Mouse (Mus musculus) gonadal fat pad, adult 2 months (tissue): Measurements from ENCODE around the gene Layn. TPM values are rescaled to one million over a fixed set of nuclear protein-coding genes. Genes with fewer than 3 reads are reported as not detected.

Source experiments
- DNase-seq: peaks from one replicate; pipeline ENCODE4 v3.0.0-alpha.2; 2012; ENCODE audit warnings: low read depth
- polyA plus RNA-seq: library from polyadenylated mRNA; depleted of rRNA; stranded (reverse); fragments of >200 nt; gene quantifications from 2 replicates; pipeline ENCODE4 v1.2.3, GENCODE M21; 2012; rRNA removed

Layn gene
- polyA plus RNA-seq, 1 experiment: 2.9 TPM

DNA sequence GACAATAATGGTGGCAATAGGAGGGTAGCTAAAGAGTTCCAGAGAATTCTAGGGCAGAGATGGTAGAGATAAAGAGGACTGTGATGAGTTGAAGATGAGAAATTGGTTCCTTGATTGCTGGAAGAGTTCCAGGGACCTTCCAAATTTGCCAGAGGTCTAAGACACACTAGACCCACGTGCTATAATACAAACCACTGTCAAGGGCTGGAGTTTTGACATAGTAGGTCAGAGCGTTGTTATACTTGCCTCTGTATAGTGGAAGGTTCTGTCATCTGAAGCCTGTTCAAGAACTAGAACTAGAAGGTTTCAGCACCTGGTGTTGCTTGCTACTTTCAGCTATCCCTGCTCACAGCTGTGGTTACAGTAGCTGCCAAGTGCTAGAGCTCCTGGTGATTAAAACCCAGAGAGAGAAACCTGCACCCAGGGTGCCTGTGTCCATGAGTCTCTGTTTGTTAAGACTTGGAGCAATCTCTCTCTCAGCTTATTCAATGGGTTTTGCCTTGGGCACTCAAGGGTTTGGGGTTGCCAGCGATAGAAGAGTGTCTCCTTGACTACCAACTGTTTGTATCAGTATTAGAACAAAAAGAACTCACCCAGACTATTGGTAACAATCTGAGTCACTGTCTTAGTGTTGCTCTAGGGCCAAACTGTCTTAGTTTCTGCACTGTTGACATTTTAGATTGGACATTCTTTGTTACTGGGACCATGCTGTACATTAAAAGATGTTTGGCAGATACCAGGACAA is 43.9 kb downstream of the Layn start:
- no peak for DNase-seq

DNA sequence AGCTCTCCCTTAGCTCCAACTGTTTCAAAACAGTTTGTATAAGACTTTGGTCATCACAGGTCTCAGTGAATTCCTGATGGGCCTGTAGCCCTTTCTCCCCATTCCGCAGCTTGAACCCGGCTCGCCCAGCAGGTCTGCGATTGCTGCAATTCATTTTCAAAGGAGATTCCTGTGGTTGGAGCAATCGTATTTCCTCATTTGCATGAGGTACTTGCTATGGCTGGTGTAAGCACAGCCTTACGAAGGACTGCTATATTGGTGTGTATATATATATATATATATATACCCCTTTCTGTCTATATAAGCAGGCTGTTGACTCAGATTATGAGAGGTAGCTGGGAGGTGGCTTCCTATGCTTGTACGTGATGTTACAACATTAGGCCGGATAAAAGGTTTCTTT is 44.6 kb downstream of the Layn start:
- no peak for DNase-seq

- DNase-seq: no peak
These were observed 45.3 kb downstream of the Layn start for GRCm38 (mm10) chr9:51031603-51032002.

- no peak for DNase-seq
These were observed 46.7 kb downstream of the Layn start for GRCm38 (mm10) chr9:51030147-51030546.

- no peak for DNase-seq
These were observed 49.9 kb downstream of the Layn start for GRCm38 (mm10) chr9:51026952-51027351.

GRCm38 (mm10) chr9:51021123-51021795 is 55.6 kb downstream of the Layn start:
- DNase-seq: no peak

DNA sequence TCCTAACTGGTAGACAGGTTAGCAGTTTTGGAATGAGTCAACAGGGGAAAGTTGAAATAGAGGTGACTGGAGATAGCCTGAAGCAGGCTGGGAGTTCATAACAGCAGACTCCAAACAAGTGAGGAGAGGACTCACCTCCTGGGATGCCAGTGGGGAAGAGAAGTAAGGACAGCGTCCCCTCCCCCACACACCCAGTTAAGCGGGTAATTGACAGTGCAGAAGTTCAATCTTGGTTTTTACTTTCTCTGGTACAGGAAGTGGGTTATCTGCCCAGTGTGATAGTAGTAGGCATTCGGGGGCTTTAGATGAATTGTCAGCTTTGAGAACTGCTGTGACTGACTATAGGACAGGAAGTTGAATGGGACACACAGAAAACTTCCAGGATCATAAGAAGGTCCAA is 56.5 kb downstream of the Layn start:
- DNase-seq: no peak

GRCm38 (mm10) chr9:51019670-51020069 is 57.2 kb downstream of the Layn start:
- no peak for DNase-seq

DNA sequence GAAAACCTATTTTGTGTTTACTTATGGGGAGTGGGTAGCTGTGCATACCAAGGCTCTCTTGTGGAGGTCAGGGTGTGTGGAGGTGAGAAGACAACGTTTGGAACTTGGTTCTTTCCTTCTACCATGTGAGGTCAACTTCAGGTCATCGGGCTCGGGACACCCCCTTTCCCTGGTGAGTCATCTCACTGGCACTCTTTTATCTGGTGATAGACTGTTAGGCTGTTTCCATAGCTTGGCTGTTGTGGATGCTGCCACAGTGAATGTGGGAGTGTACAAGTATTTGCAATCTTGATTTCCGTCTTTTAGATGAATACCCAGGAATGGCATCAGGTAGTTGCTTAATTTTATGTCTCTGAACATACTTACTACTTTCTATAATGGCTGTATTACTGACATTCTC is 61.2 kb downstream of the Layn start:
- no peak for DNase-seq

- DNase-seq: no peak
These were observed 63.2 kb downstream of the Layn start for GRCm38 (mm10) chr9:51013644-51014043.

DNA sequence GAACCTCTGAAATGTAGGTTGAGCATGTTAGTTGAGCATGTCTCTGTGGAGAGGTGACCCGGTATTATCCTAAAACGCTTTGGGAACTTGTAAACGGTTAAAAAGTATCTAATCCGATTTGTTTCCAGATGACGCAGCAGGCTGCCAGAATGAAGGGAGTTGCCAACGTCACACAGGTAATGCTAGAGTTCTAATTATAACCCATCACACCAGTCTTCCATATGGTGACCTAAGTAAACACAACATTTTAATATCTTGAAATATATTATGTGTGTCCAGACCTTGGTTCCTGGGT is 67.3 kb downstream of the Layn start:
- no peak for DNase-seq

GRCm38 (mm10) chr9:51008841-51009655 is 67.8 kb downstream of the Layn start, which contains the start of gene Sik2:
Gene Sik2, minus strand, starts transcription at chr9:51009073.
- DNase-seq: no peak

GRCm38 (mm10) chr9:51008068-51008840 is 68.6 kb downstream of the Layn start:
- DNase-seq: no peak

DNA sequence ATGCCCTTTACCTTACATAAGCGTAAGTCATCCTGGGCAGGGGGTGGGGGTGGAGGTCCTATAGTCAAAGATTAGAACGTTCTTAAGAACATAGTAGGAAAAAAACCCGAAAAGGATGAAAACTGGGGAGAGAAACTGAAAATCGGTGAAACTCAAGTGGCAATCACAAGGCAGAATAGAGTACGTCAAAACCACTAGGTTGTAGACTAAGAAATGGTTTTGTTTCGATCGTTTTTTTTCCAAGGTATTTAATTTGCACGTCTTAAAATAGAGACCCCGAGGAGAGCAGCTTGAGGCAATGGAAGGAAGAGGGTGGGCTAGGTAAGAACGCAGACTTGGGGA is 69.2 kb downstream of the Layn start:
- DNase-seq: no peak

- no peak for DNase-seq
These were observed 70.0 kb downstream of the Layn start for GRCm38 (mm10) chr9:51006846-51007245.

Other genes starting within 250 kb of the Layn start
- 48.4 and 49.0 TPM in 2 replicates for gene Ppp2r1b, start 231.8 kb downstream of the Layn start, polyA plus RNA-seq
- gene Sik2, start 68.0 kb downstream of the Layn start, polyA plus RNA-seq: 80.9 and 88.1 TPM in 2 replicates
- not detected in 2 replicates for gene Btg4, start 16.2 kb downstream of the Layn start, polyA plus RNA-seq
- 0.53 and 1.3 TPM in 2 replicates for gene 4833427G06Rik, start 25.0 kb upstream of the Layn start, polyA plus RNA-seq
- 0.12 and 0.42 TPM in 2 replicates for gene Gm32742, start 88.4 kb upstream of the Layn start, polyA plus RNA-seq
- 1.2 and 2.4 TPM in 2 replicates for gene Pou2af1, start 136.6 kb upstream of the Layn start, polyA plus RNA-seq
- 15.6 and 16.0 TPM in 2 replicates for gene Colca2, start 201.5 kb upstream of the Layn start, polyA plus RNA-seq